Mouse (Mus musculus): ENCODE measurements around the gene Olfr47. TPM values are rescaled to one million over a fixed set of nuclear protein-coding genes. Genes with fewer than 3 reads are reported as not detected.

The Olfr47 gene
- polyA plus RNA-seq, 1 experiment from 2014 or later: not detected

GRCm38 (mm10) chr6:43266356-43266755 lies 35.0 kb downstream of the Olfr47 start:
- H3K4me1 ChIP-seq: peaks cover 14% of the 10 kb centered on the region
- no peaks in the 10 kb centered on the region for H3K36me3 ChIP-seq
- peak; percentile 29 for DNase-seq (ENCODE audit: low spot score)
- WGBS: 4% methylated on average over 8 of the region's 8 CpGs
- peak overlapping the region; percentile 70 for H3K4me3 ChIP-seq
- H3K27ac ChIP-seq (replicated peaks): no peak overlapping the region; the same call in 1 of the 2 replicates
- no peaks in the 10 kb centered on the region for H3K9me3 ChIP-seq (replicated peaks)
- H3K27me3 ChIP-seq (ENCODE audit: low read depth, poor library complexity, severe bottlenecking): peaks cover 42% of the 10 kb centered on the region

- Histone ChIP-seq H3K27ac (replicated peaks) (no peak overlapping the region), H3K9me3 (replicated peaks) (no peaks in the 10 kb centered on the region), H3K4me1 (no peaks in the 10 kb centered on the region), H3K36me3 (no peaks in the 10 kb centered on the region), H3K4me3 (no peak overlapping the region), H3K27me3 (ENCODE audit: low read depth, poor library complexity, severe bottlenecking) (no peaks in the 10 kb centered on the region)
- DNase-seq (ENCODE audit: low spot score): no peak
These were observed 41.3 kb downstream of the Olfr47 start for GRCm38 (mm10) chr6:43272597-43272996.

- no peak overlapping the region for H3K4me3 ChIP-seq
- 85% methylated on average over 4 of the region's 4 CpGs for WGBS
- no peaks in the 10 kb centered on the region for H3K9me3 ChIP-seq (replicated peaks)
- H3K36me3 ChIP-seq: no peaks in the 10 kb centered on the region
- no peaks in the 10 kb centered on the region for H3K4me1 ChIP-seq
- no peak overlapping the region for H3K27ac ChIP-seq (replicated peaks)
- no peak for DNase-seq (ENCODE audit: low spot score)
- no peaks in the 10 kb centered on the region for H3K27me3 ChIP-seq (ENCODE audit: low read depth, poor library complexity, severe bottlenecking)
These were observed 42.8 kb downstream of the Olfr47 start for GRCm38 (mm10) chr6:43274123-43274522.

GRCm38 (mm10) chr6:43278247-43278646 lies 46.9 kb downstream of the Olfr47 start:
- Histone ChIP-seq H3K4me3 (no peak overlapping the region), H3K27me3 (ENCODE audit: low read depth, poor library complexity, severe bottlenecking) (no peaks in the 10 kb centered on the region), H3K36me3 (no peaks in the 10 kb centered on the region), H3K4me1 (no peaks in the 10 kb centered on the region), H3K9me3 (replicated peaks) (no peaks in the 10 kb centered on the region), H3K27ac (replicated peaks) (no peak overlapping the region)
- no peak for DNase-seq (ENCODE audit: low spot score)

- 89% methylated on average over 5 of the region's 5 CpGs for WGBS
- Histone ChIP-seq H3K27me3 (ENCODE audit: low read depth, poor library complexity, severe bottlenecking) (no peaks in the 10 kb centered on the region), H3K4me3 (no peak overlapping the region), H3K27ac (replicated peaks) (no peak overlapping the region), H3K4me1 (no peaks in the 10 kb centered on the region), H3K9me3 (replicated peaks) (no peaks in the 10 kb centered on the region), H3K36me3 (no peaks in the 10 kb centered on the region)
- DNase-seq (ENCODE audit: low spot score): no peak
These were observed 49.2 kb downstream of the Olfr47 start for GRCm38 (mm10) chr6:43280481-43280880.

Other genes with a start within 250 kb of the Olfr47 start
- not detected in 2 replicates for gene Olfr441, start 125.2 kb upstream of the Olfr47 start, polyA plus RNA-seq (2016; fragmentation: Nextera tagmentation; extraction: Ambion mirVana)
- gene Olfr237-ps1, start 85.0 kb upstream of the Olfr47 start, polyA plus RNA-seq (2016; fragmentation: Nextera tagmentation; extraction: Ambion mirVana): not detected in 2 replicates
- not detected in 2 replicates for gene Olfr437, start 68.2 kb upstream of the Olfr47 start, polyA plus RNA-seq (2016; fragmentation: Nextera tagmentation; extraction: Ambion mirVana)
- not detected in 2 replicates for gene Olfr13, start 59.4 kb upstream of the Olfr47 start, polyA plus RNA-seq (2016; fragmentation: Nextera tagmentation; extraction: Ambion mirVana)
- not detected in 2 replicates for gene Olfr435, start 34.4 kb upstream of the Olfr47 start, polyA plus RNA-seq (2016; fragmentation: Nextera tagmentation; extraction: Ambion mirVana)
- not detected in 2 replicates for gene Olfr434, start 18.5 kb upstream of the Olfr47 start, polyA plus RNA-seq (2016; fragmentation: Nextera tagmentation; extraction: Ambion mirVana)
- 2.5 and 2.9 TPM in 2 replicates for gene Arhgef5, start 34.1 kb downstream of the Olfr47 start, polyA plus RNA-seq (2016; fragmentation: Nextera tagmentation; extraction: Ambion mirVana)
- gene Nobox, start 78.0 kb downstream of the Olfr47 start, polyA plus RNA-seq (2016; fragmentation: Nextera tagmentation; extraction: Ambion mirVana): not detected in 2 replicates